Mouse (Mus musculus): ENCODE measurements at regions not wholly inside any gene's neighbourhood (a gene's known extent, or its start where the extent isn't known, plus 50 kb on each side); places are given as distances from the start of the nearest gene placed in this dataset.

DNA sequence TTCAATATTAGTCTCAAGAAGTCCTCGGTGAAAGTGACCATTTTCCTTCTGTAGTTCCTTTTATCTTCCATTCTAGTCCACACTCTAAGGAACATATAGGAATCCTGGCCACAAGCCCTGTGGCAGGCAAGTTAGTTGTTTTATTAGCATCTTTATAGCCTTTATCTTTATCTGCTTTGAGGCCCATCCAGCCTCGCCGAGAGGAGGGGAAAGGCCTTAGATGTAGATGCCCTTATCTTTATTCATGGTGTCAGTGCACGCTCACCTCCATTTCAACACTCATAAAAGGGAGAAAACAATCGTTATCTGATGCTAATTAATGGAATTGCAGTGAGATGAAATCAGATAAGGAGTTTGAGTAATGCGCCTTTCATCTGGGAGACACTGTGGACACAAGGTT, 65.1 kb downstream of the Zfand5 start:
- DNase-seq (ENCODE audit: extremely low read depth, insufficient read length, low spot score), result no peak

DNA sequence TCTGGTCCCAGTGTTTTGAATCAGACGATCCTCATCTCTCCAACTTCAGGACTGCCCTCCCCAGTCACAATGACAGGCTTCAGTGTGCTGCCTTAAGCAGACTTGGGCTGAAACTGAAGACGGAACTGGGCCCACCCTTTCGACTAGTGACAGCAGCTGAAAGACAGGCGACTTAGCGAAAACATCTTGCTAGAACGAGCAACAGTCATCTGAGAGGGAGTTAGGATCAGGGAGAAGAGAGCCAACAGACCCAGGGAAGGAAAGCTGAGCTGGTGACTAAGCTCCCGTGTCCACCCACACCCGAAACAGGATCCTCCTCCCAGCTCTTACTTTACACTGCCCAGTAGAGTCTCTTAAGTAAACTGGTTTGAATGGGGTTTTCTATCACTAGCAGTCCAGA, 68.5 kb downstream of the Zfand5 start:
- peak; percentile 4 for DNase-seq (ENCODE audit: extremely low read depth, insufficient read length, low spot score)

All from 3134 (cell line).